Mouse (Mus musculus) G1E (cell line): ENCODE data around the gene Kat8. TPM values are rescaled to one million over a fixed set of nuclear protein-coding genes. Genes with fewer than 3 reads are reported as not detected.
"Not testable (repeated sequence)": the region's sequence is repeated elsewhere in the genome, so short reads cannot be mapped to it uniquely, and the experiment has no call there.

ENCODE experiments used
- ATAC-seq: 2 replicates; pipeline ENCODE4 v1.8.0; 2016; ENCODE audit warnings: mild to moderate bottlenecking; ENCODE audit not compliant: insufficient number of reproducible peaks, poor library complexity, low FRiP score, severe bottlenecking; ENCODE audit errors: extremely low read depth
- DNase-seq: peaks from one replicate; pipeline ENCODE4 v3.0.0; 2012; ENCODE audit warnings: low spot score
- H3K27me3 ChIP-seq: 2 replicates; pipeline ENCODE4 v1.6.1; 2012; ENCODE audit warnings: mild to moderate bottlenecking, low read length, inconsistent platforms; ENCODE audit not compliant: insufficient read depth
- H3K36me3 ChIP-seq: replicated peaks from 2 replicates; pipeline ENCODE3; 2012; ENCODE audit warnings: mild to moderate bottlenecking, inconsistent platforms
- H3K4me1 ChIP-seq: 2 replicates; pipeline ENCODE4 v1.6.1; 2012; ENCODE audit warnings: low read depth, low read length, inconsistent platforms, mixed read lengths; ENCODE audit not compliant: insufficient read depth
- H3K4me3 ChIP-seq: 2 replicates; pipeline ENCODE4 v1.5.1; 2012; ENCODE audit warnings: low read depth, mild to moderate bottlenecking, inconsistent platforms, low read length, moderate library complexity, mixed read lengths
- H3K9me3 ChIP-seq: replicated peaks from 2 replicates; pipeline ENCODE4 v1.6.1; 2012; ENCODE audit warnings: inconsistent platforms
- CTCF ChIP-seq: IDR thresholded peaks from 2 replicates; pipeline ENCODE4 v1.5.1; 2012; ENCODE audit warnings: low read depth, low read length, inconsistent platforms, mixed read lengths
- GATA1 ChIP-seq: IDR thresholded peaks from 2 replicates; pipeline ENCODE4 v1.6.1; 2012; ENCODE audit warnings: borderline replicate concordance, low read length, inconsistent platforms, mixed read lengths
- GATA2 ChIP-seq: IDR thresholded peaks from 2 replicates; pipeline ENCODE4 v1.6.1; 2012; ENCODE audit warnings: low read depth, low read length, inconsistent platforms, borderline replicate concordance
- POLR2AphosphoS5 ChIP-seq: IDR thresholded peaks from 2 replicates; pipeline ENCODE4 v1.6.1; 2012; ENCODE audit warnings: low read depth, low read length, inconsistent platforms; ENCODE audit not compliant: insufficient replicate concordance
- TAL1 ChIP-seq: conservative IDR thresholded peaks from 2 replicates; pipeline ENCODE4 v1.6.1; 2012; ENCODE audit warnings: low read depth, low read length, inconsistent platforms, mixed read lengths
- polyA plus RNA-seq: library from polyadenylated mRNA; stranded (reverse); fragments of >175 nt; gene quantifications from 2 replicates; pipeline ENCODE4 v1.2.3, GENCODE M21; 2012
- total RNA-seq, 2 experiments: library from RNA; stranded (forward) in 1 of 2; stranded (reverse) in 1 of 2; fragments of 200-1000 nt in 1 of 2; fragments of >200 nt in 1 of 2; fragmentation: Nextera tagmentation in 1 of 2; gene quantifications; 2 replicates each; pipeline ENCODE4 v1.2.3; 2014 to 2017

The Kat8 gene
- total and polyA plus RNA-seq, 3 experiments, result 7.4 to 44.0 (median 39.0) TPM

GRCm38 (mm10) chr7:127935028-127935722 is 22.9 kb downstream of the Kat8 start:
- Histone ChIP-seq H3K9me3 (no peaks in the 10 kb centered on the region), H3K4me1 (peaks cover 36% of the 10 kb centered on the region), H3K4me3 (peak overlapping the region; percentile 88), H3K36me3 (no peaks in the 10 kb centered on the region), H3K27me3 (peaks cover 12% of the 10 kb centered on the region)
- ATAC-seq (peak; percentile 99), DNase-seq (peak; percentile 99)
- TF ChIP-seq CTCF (peak; percentile 88), GATA2 (no peak), TAL1 (no peak), GATA1 (no peak)

- DNase-seq (peak; percentile 53), ATAC-seq (no peak)
- Histone ChIP-seq H3K36me3 (no peaks in the 10 kb centered on the region), H3K4me3 (peak overlapping the region; percentile 88), H3K4me1 (peaks cover 34% of the 10 kb centered on the region), H3K9me3 (no peaks in the 10 kb centered on the region), H3K27me3 (peaks cover 13% of the 10 kb centered on the region)
- no peak for TF ChIP-seq CTCF
- no peak for TF ChIP-seq GATA2
- no peak for TF ChIP-seq TAL1
- no peak for TF ChIP-seq GATA1
- no peak for TF ChIP-seq POLR2AphosphoS5
Measured at GRCm38 (mm10) chr7:127935748-127936159, 23.4 kb downstream of the Kat8 start.

GRCm38 (mm10) chr7:127936216-127936884 is 24.0 kb downstream of the Kat8 start:
- H3K4me3 ChIP-seq, result peak overlapping the region; percentile 88
- DNase-seq (no peak), ATAC-seq (no peak)
- H3K4me1 ChIP-seq, result peaks cover 34% of the 10 kb centered on the region
- no peaks in the 10 kb centered on the region for H3K36me3 ChIP-seq
- TF ChIP-seq TAL1 (no peak), POLR2AphosphoS5 (no peak), CTCF (no peak), GATA2 (no peak), GATA1 (no peak)
- H3K9me3 ChIP-seq, result no peaks in the 10 kb centered on the region
- peaks cover 18% of the 10 kb centered on the region for H3K27me3 ChIP-seq

GRCm38 (mm10) chr7:127942097-127942496 is 29.8 kb downstream of the Kat8 start:
- not testable (repeated sequence) for DNase-seq, H3K36me3 ChIP-seq, H3K4me3 ChIP-seq, H3K4me1 ChIP-seq, H3K9me3 ChIP-seq, ATAC-seq
- peaks cover 53% of the 10 kb centered on the region for H3K27me3 ChIP-seq

- H3K27me3 ChIP-seq, result peaks cover 68% of the 10 kb centered on the region
- no peak overlapping the region for H3K4me3 ChIP-seq
- H3K4me1 ChIP-seq, result no peaks in the 10 kb centered on the region
- H3K9me3 ChIP-seq, result no peaks in the 10 kb centered on the region
- ATAC-seq (no peak), DNase-seq (no peak)
- H3K36me3 ChIP-seq, result no peaks in the 10 kb centered on the region
- TF ChIP-seq GATA2 (no peak), TAL1 (no peak), GATA1 (no peak), CTCF (no peak), POLR2AphosphoS5 (no peak)
Measured at GRCm38 (mm10) chr7:127944614-127945013, 32.3 kb downstream of the Kat8 start.

GRCm38 (mm10) chr7:127946470-127947023 is 34.2 kb downstream of the Kat8 start, which contains the start of gene Prss36:
TSS of gene Prss36 (minus strand) at chr7:127946725.
- no peak for DNase-seq
- no peaks in the 10 kb centered on the region for H3K36me3 ChIP-seq
- H3K4me1 ChIP-seq, result no peaks in the 10 kb centered on the region
- TF ChIP-seq GATA1 (no peak), GATA2 (no peak), TAL1 (no peak), CTCF (no peak), POLR2AphosphoS5 (no peak)
- ATAC-seq, result no peak
- peaks cover 70% of the 10 kb centered on the region for H3K27me3 ChIP-seq
- no peaks in the 10 kb centered on the region for H3K9me3 ChIP-seq
- no peak within 1 kb of the TSS for H3K4me3 ChIP-seq
